In genomic region chr10:99269704-99270103, GRCm38 (mm10) we compare ENCODE assay signal across 8 mouse cellular contexts. TPM values are rescaled to one million over a fixed set of nuclear protein-coding genes. Genes with fewer than 3 reads are reported as not detected.
DNase-seq lines count a peak whose midpoint lies in the region; ATAC-seq and TF ChIP-seq lines count a peak whose summit lies in the region.
"Had no signal": no experiment of that assay in that cellular context is flagged by ENCODE, and none has a peak within 500 bp of the region (broad histone marks: within the 10 kb centered on the region; RNA-seq: fewer than 3 reads in every experiment).

No protein-coding gene starts in this region.

- no peak overlapping the region for H3K4me3 ChIP-seq in kidney, embryonic 16.5 days (ENCODE audit: low read length)
- H3K4me3 ChIP-seq in embryonic facial prominence, embryonic 12.5 days = no peak overlapping the region
- H3K4me3 ChIP-seq in limb, embryonic 14.5 days (replicated peaks; ENCODE audit: low read length) = no peak overlapping the region

- peaks cover 55% of the 10 kb centered on the region for H3K4me1 ChIP-seq in kidney, embryonic 16.5 days (ENCODE audit: insufficient read depth, low read length)
- H3K4me1 ChIP-seq in embryonic facial prominence, embryonic 12.5 days = peaks cover 47% of the 10 kb centered on the region
- H3K4me1 ChIP-seq in limb, embryonic 14.5 days (ENCODE audit: control insufficient read depth, insufficient read depth, low read length) = peaks cover 47% of the 10 kb centered on the region

- DNase-seq in kidney, postnatal 4 days = no peak
- DNase-seq in MN1 (ENCODE audit: low spot score) = peak; percentile 28
- DNase-seq in limb, embryonic 14.5 days (ENCODE audit: low spot score) = no peak
- no peak for DNase-seq in left cerebral cortex, postnatal 36 days (ENCODE audit: low spot score in 2 of 2)
- DNase-seq in ovary, postnatal 10 days (ENCODE audit: low spot score) = no peak

- no peak overlapping the region for H3K9ac ChIP-seq in kidney, embryonic 16.5 days (replicated peaks; ENCODE audit: low read length)
- 0 out of 2 replicates have a peak overlapping the region, but pooled peaks have one; percentile 7 for H3K9ac ChIP-seq in embryonic facial prominence, embryonic 12.5 days
- H3K9ac ChIP-seq in limb, embryonic 14.5 days (ENCODE audit: low read depth, low read length, severe bottlenecking) = no peak overlapping the region

- ATAC-seq in kidney, embryonic 16.5 days (ENCODE audit: low FRiP score, low TSS enrichment) = no peak
- no peak for ATAC-seq in embryonic facial prominence, embryonic 12.5 days (ENCODE audit: insufficient number of reproducible peaks, insufficient read depth, low FRiP score, low TSS enrichment)
- no peak for ATAC-seq in limb, embryonic 14.5 days (ENCODE audit: low FRiP score, low read depth)
- ATAC-seq: Patski had no signal

- no peak overlapping the region for H3K4me2 ChIP-seq in kidney, embryonic 16.5 days (replicated peaks; ENCODE audit: low read depth, low read length)
- peak overlapping the region; percentile 82; the same call in 1 of the 2 replicates for H3K4me2 ChIP-seq in embryonic facial prominence, embryonic 12.5 days (replicated peaks)
- H3K4me2 ChIP-seq in limb, embryonic 14.5 days (replicated peaks; ENCODE audit: low read depth, low read length, severe bottlenecking) = peak overlapping the region; percentile 23; the same call in 1 of the 2 replicates

- peak overlapping the region; percentile 76 for H3K27ac ChIP-seq in kidney, embryonic 16.5 days (ENCODE audit: low read length)
- H3K27ac ChIP-seq in embryonic facial prominence, embryonic 12.5 days = peak overlapping the region; percentile 72
- H3K27ac ChIP-seq in limb, embryonic 14.5 days (replicated peaks; ENCODE audit: low read depth, low read length) = peak overlapping the region; percentile 59; the same call in 1 of the 2 replicates

- no peak for TF ChIP-seq POLR2A in limb, embryonic 14.5 days (IDR thresholded peaks at IDR 0.05; ENCODE audit: borderline replicate concordance, extremely low read depth, insufficient read depth, insufficient read length)

- peaks cover 14% of the 10 kb centered on the region for H3K36me3 ChIP-seq in kidney, embryonic 16.5 days (ENCODE audit: insufficient read depth, low read length)
- H3K36me3 ChIP-seq in embryonic facial prominence, embryonic 12.5 days = 0 out of 2 replicates have a peak, but pooled peaks cover 4% of the 10 kb centered on the region
- peaks cover 8% of the 10 kb centered on the region for H3K36me3 ChIP-seq in limb, embryonic 14.5 days (ENCODE audit: control insufficient read depth, insufficient read depth, low read length)

- intact Hi-C loops in left cerebral cortex, postnatal 36 days (cut with DNase I) = no loop called here

- WGBS in kidney, embryonic 16.5 days = 46% methylated on average over 6 of the region's 6 CpGs
- 47% methylated on average over 6 of the region's 6 CpGs for WGBS in embryonic facial prominence, embryonic 12.5 days
- WGBS in limb, embryonic 14.5 days = 35% methylated on average over 6 of the region's 6 CpGs

- no peaks in the 10 kb centered on the region for H3K27me3 ChIP-seq in kidney, embryonic 16.5 days (ENCODE audit: insufficient read depth, low read length)
- H3K27me3 ChIP-seq in embryonic facial prominence, embryonic 12.5 days = no peaks in the 10 kb centered on the region
- no peaks in the 10 kb centered on the region for H3K27me3 ChIP-seq in limb, embryonic 14.5 days (ENCODE audit: control insufficient read depth, insufficient read depth, low read length)
- H3K27me3 ChIP-seq: Patski had no signal

- H3K9me3 ChIP-seq in kidney, embryonic 16.5 days (ENCODE audit: low read length) = no peaks in the 10 kb centered on the region
- H3K9me3 ChIP-seq in embryonic facial prominence, embryonic 12.5 days = no peaks in the 10 kb centered on the region
- no peaks in the 10 kb centered on the region for H3K9me3 ChIP-seq in limb, embryonic 14.5 days (ENCODE audit: control insufficient read depth, low read length)

RNA-seq across cellular contexts. Expression of gene Dusp6, which starts 6.7 kb away (rescaled TPM):
- polyA plus RNA-seq in kidney, embryonic 16.5 days (2015; fragmentation: Nextera tagmentation; extraction: Ambion mirVana) = 87.9 and 95.9 TPM in 2 replicates
- 90.6 and 90.7 TPM in 2 replicates for polyA plus RNA-seq in embryonic facial prominence, embryonic 12.5 days (2016; fragmentation: Nextera tagmentation; extraction: Ambion mirVana)
- polyA plus RNA-seq in limb, embryonic 14.5 days (2012; rRNA removed) = 60.2 and 78.3 TPM in 2 replicates
- polyA plus RNA-seq in limb, embryonic 14.5 days (2014; fragmentation: Nextera tagmentation; extraction: Ambion mirVana) = 64.7 and 67.7 TPM in 2 replicates
- 100 to 1,000 TPM in 1 of 2 experiments, 10 to 100 TPM in 1; 72.3 to 107 TPM for total RNA-seq in left cerebral cortex, postnatal 36 days (2021)
